Mouse (Mus musculus) midbrain, postnatal 0 days (tissue): ENCODE measurements around the gene Bves. TPM values are rescaled to one million over a fixed set of nuclear protein-coding genes. Genes with fewer than 3 reads are reported as not detected.

ENCODE experiments used
- ATAC-seq: fragments of 200-750 bp; cut with Nextera tagmentation; 2 replicates; pipeline ENCODE4 v1.8.0; 2017; ENCODE audit warnings: moderate number of reproducible peaks, mild to moderate bottlenecking, moderate TSS enrichment, moderate library complexity; ENCODE audit not compliant: low FRiP score
- DNase-seq: peaks from one replicate; pipeline ENCODE4 v3.0.0-alpha.2; 2015; ENCODE audit warnings: low spot score
- H3K27ac ChIP-seq: fragments of 300-500 bp; sonication (generic); 2 replicates; pipeline ENCODE4 v1.5.1; 2014; ENCODE audit warnings: low read depth, mild to moderate bottlenecking, low read length, mixed read lengths
- H3K27me3 ChIP-seq: fragments of 300-500 bp; sonication (generic); 2 replicates; pipeline ENCODE4 v1.6.1; 2014; ENCODE audit warnings: low read length, control low read depth, mixed read lengths; ENCODE audit not compliant: insufficient read depth
- H3K36me3 ChIP-seq: fragments of 300-500 bp; sonication (generic); 2 replicates; pipeline ENCODE4 v1.6.1; 2014; ENCODE audit warnings: low read length, control low read depth, mixed read lengths; ENCODE audit not compliant: insufficient read depth
- H3K4me1 ChIP-seq: fragments of 300-500 bp; sonication (generic); 2 replicates; pipeline ENCODE4 v1.6.1; 2014; ENCODE audit warnings: mild to moderate bottlenecking, control low read depth, antibody characterized with exemption, low read length, mixed read lengths; ENCODE audit not compliant: insufficient read depth
- H3K4me2 ChIP-seq: fragments of 300-500 bp; sonication (generic); 2 replicates; pipeline ENCODE4 v1.6.1; 2014; ENCODE audit warnings: low read depth, mild to moderate bottlenecking, low read length, mixed read lengths; ENCODE audit not compliant: poor library complexity, severe bottlenecking
- H3K4me3 ChIP-seq: fragments of 300-500 bp; sonication (generic); 2 replicates; pipeline ENCODE4 v1.5.1; 2014; ENCODE audit warnings: low read depth, mild to moderate bottlenecking, low read length, moderate library complexity
- H3K9ac ChIP-seq: fragments of 300-500 bp; sonication (generic); replicated peaks from 2 replicates; pipeline ENCODE4 v1.6.1; 2014; ENCODE audit warnings: mild to moderate bottlenecking, low read length, moderate library complexity, mixed read lengths; ENCODE audit not compliant: poor library complexity, severe bottlenecking
- H3K9me3 ChIP-seq: fragments of 300-500 bp; sonication (generic); 2 replicates; pipeline ENCODE4 v1.6.1; 2016; ENCODE audit warnings: low read length, control low read depth
- CTCF ChIP-seq: IDR thresholded peaks from 2 replicates; pipeline ENCODE4 v1.5.1; 2016; ENCODE audit warnings: antibody characterized with exemption, mild to moderate bottlenecking
- WGBS: fragments of 180-500 bp; shearing (Covaris S2); extraction: QIAGEN DNeasy Blood & Tissue Kit; methylation state at CpG from one replicate; pipeline ENCODE4 v1.1.7; 2014; 5-methylcytosine and 5-hydroxymethylcytosine counted together
- polyA plus RNA-seq: library from polyadenylated mRNA; unstranded; fragments of >200 nt; fragmentation: Nextera tagmentation; extraction: Ambion mirVana; gene quantifications from 2 replicates; pipeline ENCODE4 v1.2.1, GENCODE M21; 2015
- total RNA-seq: library from RNA; depleted of rRNA; stranded (reverse); fragments of >200 nt; gene quantifications from 2 replicates; pipeline ENCODE4 v1.2.3, GENCODE M21; 2014

Gene Bves
- total and polyA plus RNA-seq, 2 experiments from 2014 or later = 1.3 to 2.7 TPM

- DNase-seq = no peak
- WGBS = 62% methylated on average over 5 of the region's 5 CpGs
- no peak for TF ChIP-seq CTCF
- Histone ChIP-seq H3K9ac (no peak overlapping the region), H3K27me3 (no peaks in the 10 kb centered on the region), H3K36me3 (no peaks in the 10 kb centered on the region), H3K4me3 (no peak overlapping the region), H3K27ac (no peak overlapping the region), H3K4me1 (no peaks in the 10 kb centered on the region), H3K9me3 (no peaks in the 10 kb centered on the region), H3K4me2 (no peak overlapping the region)
- ATAC-seq = no peak
Measured at GRCm38 (mm10) chr10:45363396-45363795, 27.8 kb downstream of the Bves start.

- Histone ChIP-seq H3K9ac (no peak overlapping the region), H3K4me1 (no peaks in the 10 kb centered on the region), H3K27me3 (no peaks in the 10 kb centered on the region), H3K9me3 (no peaks in the 10 kb centered on the region), H3K27ac (no peak overlapping the region), H3K4me2 (no peak overlapping the region), H3K4me3 (no peak overlapping the region), H3K36me3 (no peaks in the 10 kb centered on the region)
- WGBS = 78% methylated on average over 17 of the region's 17 CpGs
- ATAC-seq = peak; percentile 45; the same call in 1 of the 2 replicates
- DNase-seq = no peak
- peak; percentile 57 for TF ChIP-seq CTCF
Measured at GRCm38 (mm10) chr10:45366987-45367705, 31.6 kb downstream of the Bves start.

GRCm38 (mm10) chr10:45369639-45370038 is 34.1 kb downstream of the Bves start:
- Histone ChIP-seq H3K36me3 (no peaks in the 10 kb centered on the region), H3K9me3 (no peaks in the 10 kb centered on the region), H3K4me1 (no peaks in the 10 kb centered on the region), H3K27ac (no peak overlapping the region), H3K4me3 (no peak overlapping the region), H3K27me3 (no peaks in the 10 kb centered on the region), H3K9ac (no peak overlapping the region), H3K4me2 (no peak overlapping the region)
- ATAC-seq = no peak
- WGBS = 86% methylated on average over 3 of the region's 3 CpGs
- DNase-seq = no peak
- TF ChIP-seq CTCF = no peak

GRCm38 (mm10) chr10:45370545-45370944 is 35.0 kb downstream of the Bves start:
- H3K9ac ChIP-seq = no peak overlapping the region
- no peak for TF ChIP-seq CTCF
- no peaks in the 10 kb centered on the region for H3K27me3 ChIP-seq
- H3K9me3 ChIP-seq = no peaks in the 10 kb centered on the region
- H3K4me3 ChIP-seq = no peak overlapping the region
- H3K4me1 ChIP-seq = no peaks in the 10 kb centered on the region
- no peaks in the 10 kb centered on the region for H3K36me3 ChIP-seq
- DNase-seq (no peak), ATAC-seq (no peak)
- H3K4me2 ChIP-seq = no peak overlapping the region
- 88% methylated on average over 2 of the region's 2 CpGs for WGBS
- no peak overlapping the region for H3K27ac ChIP-seq

- no peak overlapping the region for H3K4me3 ChIP-seq
- ATAC-seq (peak; percentile 68; the same call in 1 of the 2 replicates), DNase-seq (peak; percentile 88)
- H3K9ac ChIP-seq = no peak overlapping the region
- H3K9me3 ChIP-seq = no peaks in the 10 kb centered on the region
- H3K36me3 ChIP-seq = no peaks in the 10 kb centered on the region
- no peaks in the 10 kb centered on the region for H3K4me1 ChIP-seq
- no peak overlapping the region for H3K27ac ChIP-seq
- TF ChIP-seq CTCF = peak; percentile 96
- H3K27me3 ChIP-seq = no peaks in the 10 kb centered on the region
- WGBS = 28% methylated on average over 4 of the region's 4 CpGs
- H3K4me2 ChIP-seq = no peak overlapping the region
Measured at GRCm38 (mm10) chr10:45372994-45373692, 37.6 kb downstream of the Bves start.

GRCm38 (mm10) chr10:45378269-45378668 is 42.7 kb downstream of the Bves start:
- no peak overlapping the region for H3K4me2 ChIP-seq
- no peak overlapping the region for H3K27ac ChIP-seq
- no peak for TF ChIP-seq CTCF
- no peak for ATAC-seq
- H3K4me3 ChIP-seq = no peak overlapping the region
- no peaks in the 10 kb centered on the region for H3K4me1 ChIP-seq
- 0 out of 2 replicates have a peak, but pooled peaks cover 4% of the 10 kb centered on the region for H3K36me3 ChIP-seq
- no peaks in the 10 kb centered on the region for H3K9me3 ChIP-seq
- H3K9ac ChIP-seq = no peak overlapping the region
- DNase-seq = no peak
- WGBS = 86% methylated on average over 3 of the region's 3 CpGs
- H3K27me3 ChIP-seq = no peaks in the 10 kb centered on the region
